Mouse (Mus musculus): ENCODE data around the gene Slc39a3.
"Not testable (repeated sequence)": the region's sequence is repeated elsewhere in the genome, so short reads cannot be mapped to it uniquely, and the experiment has no call there.

The Slc39a3 gene

GRCm38 (mm10) chr10:81036988-81037580 is at the start of gene Slc39a3:
Gene Slc39a3, minus strand, starts transcription at chr10:81037426.
- peak; percentile 98 to 99 for DNase-seq (ENCODE audit: low spot score in 2 of 2)

GRCm38 (mm10) chr10:81087021-81087420 is 49.8 kb upstream of the Slc39a3 start:
- DNase-seq (ENCODE audit: low spot score in 2 of 2) = peak in 1 of 2 experiments; percentile 27

GRCm38 (mm10) chr10:81082168-81082960 is 45.1 kb upstream of the Slc39a3 start:
- DNase-seq (ENCODE audit: low spot score in 2 of 2) = peak; percentile 31 to 71

GRCm38 (mm10) chr10:81080008-81080655 is 42.9 kb upstream of the Slc39a3 start:
- no peak for DNase-seq (ENCODE audit: low spot score in 2 of 2)

- no peak for DNase-seq (ENCODE audit: low spot score in 2 of 2)
These were observed 40.7 kb upstream of the Slc39a3 start for GRCm38 (mm10) chr10:81077916-81078315.

- DNase-seq (ENCODE audit: low spot score in 2 of 2) = no peak
These were observed 39.1 kb upstream of the Slc39a3 start for GRCm38 (mm10) chr10:81076356-81076755.

GRCm38 (mm10) chr10:81075734-81076133 is 38.5 kb upstream of the Slc39a3 start:
- no peak for DNase-seq (ENCODE audit: low spot score in 2 of 2)

GRCm38 (mm10) chr10:81073464-81073863 is 36.2 kb upstream of the Slc39a3 start:
- DNase-seq (ENCODE audit: low spot score in 2 of 2) = no peak

- DNase-seq (ENCODE audit: low spot score in 2 of 2) = no peak
These were observed 35.1 kb upstream of the Slc39a3 start for GRCm38 (mm10) chr10:81072290-81072689.

- peak; percentile 97 for DNase-seq (ENCODE audit: low spot score in 2 of 2)
These were observed 32.6 kb upstream of the Slc39a3 start, which contains the start of gene Thop1 for GRCm38 (mm10) chr10:81069836-81070235. Gene Thop1, plus strand, starts transcription at chr10:81070035.

GRCm38 (mm10) chr10:81068706-81069105 is 31.5 kb upstream of the Slc39a3 start:
- DNase-seq (ENCODE audit: low spot score in 2 of 2) = no peak

- not testable (repeated sequence) for DNase-seq (ENCODE audit: low spot score in 2 of 2)
These were observed 27.3 kb upstream of the Slc39a3 start for GRCm38 (mm10) chr10:81064519-81064918.

- no peak for DNase-seq (ENCODE audit: low spot score in 2 of 2)
These were observed 25.5 kb upstream of the Slc39a3 start for GRCm38 (mm10) chr10:81062710-81063109.

GRCm38 (mm10) chr10:81059603-81060543 is 22.6 kb upstream of the Slc39a3 start, which contains the start of gene Sgta:
Gene Sgta, minus strand, starts transcription at chr10:81060181.
- peak; percentile 96 to 98 for DNase-seq (ENCODE audit: low spot score in 2 of 2)

- DNase-seq (ENCODE audit: low spot score in 2 of 2) = no peak
These were observed 21.7 kb upstream of the Slc39a3 start for GRCm38 (mm10) chr10:81058896-81059295.

- no peak for DNase-seq (ENCODE audit: low spot score in 2 of 2)
These were observed 20.3 kb upstream of the Slc39a3 start for GRCm38 (mm10) chr10:81057406-81058130.

GRCm38 (mm10) chr10:81055802-81056340 is 18.6 kb upstream of the Slc39a3 start:
- DNase-seq (ENCODE audit: low spot score in 2 of 2) = not testable (repeated sequence)

GRCm38 (mm10) chr10:81055169-81055568 is 17.9 kb upstream of the Slc39a3 start:
- no peak for DNase-seq (ENCODE audit: low spot score in 2 of 2)

GRCm38 (mm10) chr10:81052577-81052976 is 15.4 kb upstream of the Slc39a3 start:
- DNase-seq (ENCODE audit: low spot score in 2 of 2) = no peak

- no peak for DNase-seq (ENCODE audit: low spot score in 2 of 2)
These were observed 13.9 kb upstream of the Slc39a3 start for GRCm38 (mm10) chr10:81051133-81051532.

Data from thymus, postnatal 10 days (tissue).